Mouse (Mus musculus): ENCODE results near the gene Zfp444. TPM values are rescaled to one million over a fixed set of nuclear protein-coding genes. Genes with fewer than 3 reads are reported as not detected.

Zfp444 gene
- polyA plus RNA-seq, 1 experiment from 2014 or later: 43.5 TPM

- H3K27ac ChIP-seq (ENCODE audit: low read length): peak within 1 kb of the TSS; percentile 89
- no peaks in the 10 kb centered on the region for H3K27me3 ChIP-seq (ENCODE audit: control insufficient read depth, insufficient read depth, low read length)
- H3K4me1 ChIP-seq (ENCODE audit: control insufficient read depth, insufficient read depth, low read length): peaks cover 17% of the 10 kb centered on the region
- peak; percentile 97 for ATAC-seq (ENCODE audit: insufficient number of reproducible peaks, insufficient read depth, low FRiP score, low read depth)
- peak within 1 kb of the TSS; percentile 76 for H3K4me2 ChIP-seq (replicated peaks; ENCODE audit: low read depth, low read length)
- H3K4me3 ChIP-seq (ENCODE audit: low read depth, low read length): peak within 1 kb of the TSS; percentile 80
- H3K9me3 ChIP-seq (ENCODE audit: control insufficient read depth, low read depth, low read length): no peaks in the 10 kb centered on the region
- H3K9ac ChIP-seq (replicated peaks; ENCODE audit: low read depth, low read length): peak within 1 kb of the TSS; percentile 84
- WGBS: under 1% methylated on average over 51 of the region's 54 CpGs
- no peaks in the 10 kb centered on the region for H3K36me3 ChIP-seq (ENCODE audit: control insufficient read depth, insufficient read depth, low read length)
Measured at GRCm38 (mm10) chr7:6155901-6156411, 16.1 kb upstream of the Zfp444 start, which contains the start of gene Zfp787. Zfp787 (minus strand) TSS chr7:6155997.

GRCm38 (mm10) chr7:6156901-6157472 is 15.0 kb upstream of the Zfp444 start:
- Histone ChIP-seq H3K4me2 (replicated peaks; ENCODE audit: low read depth, low read length) (peak overlapping the region; percentile 51), H3K36me3 (ENCODE audit: control insufficient read depth, insufficient read depth, low read length) (no peaks in the 10 kb centered on the region), H3K9me3 (ENCODE audit: control insufficient read depth, low read depth, low read length) (no peaks in the 10 kb centered on the region), H3K4me1 (ENCODE audit: control insufficient read depth, insufficient read depth, low read length) (peaks cover 17% of the 10 kb centered on the region), H3K27me3 (ENCODE audit: control insufficient read depth, insufficient read depth, low read length) (no peaks in the 10 kb centered on the region), H3K4me3 (ENCODE audit: low read depth, low read length) (no peak overlapping the region; the same call in 1 of the 2 replicates), H3K9ac (replicated peaks; ENCODE audit: low read depth, low read length) (peak overlapping the region; percentile 84; the same call in 1 of the 2 replicates), H3K27ac (ENCODE audit: low read length) (no peak overlapping the region)
- ATAC-seq (ENCODE audit: insufficient number of reproducible peaks, insufficient read depth, low FRiP score, low read depth): no peak
- WGBS: 41% methylated on average over 9 of the region's 9 CpGs

DNA sequence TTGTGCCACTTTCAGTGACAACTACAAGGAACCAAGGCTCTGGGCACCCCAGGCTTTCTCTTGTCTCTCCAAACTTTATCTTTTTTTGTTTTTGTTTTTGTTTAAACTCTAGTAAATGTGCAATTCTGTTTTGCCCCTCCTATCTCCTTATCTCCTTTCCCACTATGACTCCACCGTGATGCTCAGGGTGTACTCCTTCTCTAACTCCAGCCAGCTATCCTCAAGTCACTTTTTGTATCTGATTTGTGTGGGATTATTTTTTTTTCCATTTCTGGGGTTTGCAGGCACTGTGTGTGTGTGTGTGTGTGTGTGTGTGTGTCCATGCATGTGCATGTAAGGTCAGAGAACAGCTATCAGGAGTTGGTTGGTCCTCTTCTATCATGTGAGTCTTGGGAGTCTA is 14.5 kb upstream of the Zfp444 start:
- 63% methylated on average over 1 of the region's 1 CpGs for WGBS
- no peak overlapping the region for H3K27ac ChIP-seq (ENCODE audit: low read length)
- no peak overlapping the region for H3K4me2 ChIP-seq (replicated peaks; ENCODE audit: low read depth, low read length)
- no peaks in the 10 kb centered on the region for H3K27me3 ChIP-seq (ENCODE audit: control insufficient read depth, insufficient read depth, low read length)
- H3K9ac ChIP-seq (replicated peaks; ENCODE audit: low read depth, low read length): no peak overlapping the region
- no peaks in the 10 kb centered on the region for H3K9me3 ChIP-seq (ENCODE audit: control insufficient read depth, low read depth, low read length)
- no peak overlapping the region for H3K4me3 ChIP-seq (ENCODE audit: low read depth, low read length)
- H3K4me1 ChIP-seq (ENCODE audit: control insufficient read depth, insufficient read depth, low read length): peaks cover 17% of the 10 kb centered on the region
- no peak for ATAC-seq (ENCODE audit: insufficient number of reproducible peaks, insufficient read depth, low FRiP score, low read depth)
- H3K36me3 ChIP-seq (ENCODE audit: control insufficient read depth, insufficient read depth, low read length): no peaks in the 10 kb centered on the region

- Histone ChIP-seq H3K4me2 (replicated peaks; ENCODE audit: low read depth, low read length) (no peak overlapping the region), H3K27me3 (ENCODE audit: control insufficient read depth, insufficient read depth, low read length) (no peaks in the 10 kb centered on the region), H3K27ac (ENCODE audit: low read length) (no peak overlapping the region), H3K36me3 (ENCODE audit: control insufficient read depth, insufficient read depth, low read length) (no peaks in the 10 kb centered on the region), H3K9ac (replicated peaks; ENCODE audit: low read depth, low read length) (no peak overlapping the region), H3K4me3 (ENCODE audit: low read depth, low read length) (no peak overlapping the region), H3K4me1 (ENCODE audit: control insufficient read depth, insufficient read depth, low read length) (peaks cover 11% of the 10 kb centered on the region), H3K9me3 (ENCODE audit: control insufficient read depth, low read depth, low read length) (no peaks in the 10 kb centered on the region)
- 84% methylated on average over 3 of the region's 3 CpGs for WGBS
- ATAC-seq (ENCODE audit: insufficient number of reproducible peaks, insufficient read depth, low FRiP score, low read depth): no peak
Measured at GRCm38 (mm10) chr7:6159604-6160003, 12.4 kb upstream of the Zfp444 start.

DNA sequence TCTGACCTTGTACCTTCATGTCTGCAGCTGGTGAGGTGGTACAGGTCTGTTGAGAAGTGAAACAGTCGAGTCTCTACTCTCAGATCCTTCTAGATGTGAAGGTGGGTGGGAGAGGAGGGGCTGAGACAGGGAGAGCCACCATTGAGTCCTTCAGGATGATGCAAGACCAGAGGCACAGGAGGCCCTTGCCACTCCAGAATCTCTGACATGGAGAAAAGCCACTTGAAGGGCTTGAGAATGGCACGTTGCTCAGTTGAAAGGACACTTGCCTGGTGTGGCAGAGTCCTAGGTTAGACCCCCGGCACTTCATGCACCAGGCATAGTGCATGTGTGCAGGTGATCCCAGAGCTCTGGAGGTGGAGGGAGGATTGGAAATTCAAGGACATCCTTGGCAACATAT is 10.5 kb upstream of the Zfp444 start:
- H3K4me2 ChIP-seq (replicated peaks; ENCODE audit: low read depth, low read length): no peak overlapping the region
- ATAC-seq (ENCODE audit: insufficient number of reproducible peaks, insufficient read depth, low FRiP score, low read depth): no peak
- H3K27ac ChIP-seq (ENCODE audit: low read length): no peak overlapping the region
- H3K9ac ChIP-seq (replicated peaks; ENCODE audit: low read depth, low read length): no peak overlapping the region
- 67% methylated on average over 3 of the region's 3 CpGs for WGBS
- H3K9me3 ChIP-seq (ENCODE audit: control insufficient read depth, low read depth, low read length): no peaks in the 10 kb centered on the region
- peaks cover 8% of the 10 kb centered on the region; the same call in 1 of the 2 replicates for H3K4me1 ChIP-seq (ENCODE audit: control insufficient read depth, insufficient read depth, low read length)
- H3K36me3 ChIP-seq (ENCODE audit: control insufficient read depth, insufficient read depth, low read length): no peaks in the 10 kb centered on the region
- no peaks in the 10 kb centered on the region for H3K27me3 ChIP-seq (ENCODE audit: control insufficient read depth, insufficient read depth, low read length)
- no peak overlapping the region for H3K4me3 ChIP-seq (ENCODE audit: low read depth, low read length)

DNA sequence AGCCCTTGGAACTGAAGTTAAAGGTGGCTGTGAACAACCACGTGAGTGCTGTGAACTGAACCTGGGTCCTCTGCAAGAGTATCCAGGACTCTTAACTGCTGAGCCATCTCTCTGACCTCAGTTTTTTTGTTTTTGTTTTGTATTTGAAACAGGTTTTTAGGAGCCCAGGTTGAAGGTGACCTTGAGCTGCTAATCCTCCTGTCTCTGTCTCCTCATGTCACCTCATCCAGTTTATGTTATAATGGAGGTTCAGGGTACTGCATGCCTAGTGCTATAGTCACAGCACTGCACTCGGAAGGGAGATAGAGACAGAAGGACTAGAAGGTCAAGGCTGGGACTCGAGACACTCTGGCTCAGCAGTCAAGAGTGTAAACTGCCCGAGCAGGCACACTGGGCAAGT is 9.9 kb upstream of the Zfp444 start:
- Histone ChIP-seq H3K27me3 (ENCODE audit: control insufficient read depth, insufficient read depth, low read length) (no peaks in the 10 kb centered on the region), H3K9ac (replicated peaks; ENCODE audit: low read depth, low read length) (no peak overlapping the region), H3K27ac (ENCODE audit: low read length) (no peak overlapping the region), H3K4me2 (replicated peaks; ENCODE audit: low read depth, low read length) (no peak overlapping the region), H3K36me3 (ENCODE audit: control insufficient read depth, insufficient read depth, low read length) (no peaks in the 10 kb centered on the region), H3K4me3 (ENCODE audit: low read depth, low read length) (no peak overlapping the region), H3K4me1 (ENCODE audit: control insufficient read depth, insufficient read depth, low read length) (peaks cover 2% of the 10 kb centered on the region; the same call in 1 of the 2 replicates), H3K9me3 (ENCODE audit: control insufficient read depth, low read depth, low read length) (no peaks in the 10 kb centered on the region)
- 75% methylated on average over 4 of the region's 4 CpGs for WGBS
- ATAC-seq (ENCODE audit: insufficient number of reproducible peaks, insufficient read depth, low FRiP score, low read depth): no peak

DNA sequence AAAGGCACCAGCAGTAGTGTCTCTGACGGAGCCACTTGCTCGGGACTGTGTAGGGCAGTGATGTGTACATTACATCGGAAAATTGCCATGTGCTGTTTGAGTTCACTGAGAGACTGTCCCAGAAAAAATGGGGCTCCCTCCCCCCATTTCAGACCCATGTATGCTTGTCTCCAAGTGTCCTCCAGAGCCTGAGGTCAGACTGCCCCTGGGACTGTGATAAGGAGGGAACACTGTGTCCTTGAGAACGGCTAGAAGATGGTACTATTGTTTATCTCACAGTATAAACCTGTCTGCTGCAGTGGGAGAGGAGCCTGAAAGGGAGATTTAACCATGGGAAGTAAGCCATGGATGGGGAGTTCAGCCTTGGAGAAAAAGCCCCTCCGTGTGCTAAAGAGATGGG is 7.4 kb upstream of the Zfp444 start:
- no peak overlapping the region for H3K4me2 ChIP-seq (replicated peaks; ENCODE audit: low read depth, low read length)
- ATAC-seq (ENCODE audit: insufficient number of reproducible peaks, insufficient read depth, low FRiP score, low read depth): no peak
- H3K4me1 ChIP-seq (ENCODE audit: control insufficient read depth, insufficient read depth, low read length): no peaks in the 10 kb centered on the region
- no peak overlapping the region for H3K4me3 ChIP-seq (ENCODE audit: low read depth, low read length)
- H3K9me3 ChIP-seq (ENCODE audit: control insufficient read depth, low read depth, low read length): no peaks in the 10 kb centered on the region
- H3K36me3 ChIP-seq (ENCODE audit: control insufficient read depth, insufficient read depth, low read length): no peaks in the 10 kb centered on the region
- 37% methylated on average over 5 of the region's 5 CpGs for WGBS
- no peak overlapping the region for H3K9ac ChIP-seq (replicated peaks; ENCODE audit: low read depth, low read length)
- no peak overlapping the region for H3K27ac ChIP-seq (ENCODE audit: low read length)
- no peaks in the 10 kb centered on the region for H3K27me3 ChIP-seq (ENCODE audit: control insufficient read depth, insufficient read depth, low read length)

- Histone ChIP-seq H3K9me3 (ENCODE audit: control insufficient read depth, low read depth, low read length) (no peaks in the 10 kb centered on the region), H3K4me2 (replicated peaks; ENCODE audit: low read depth, low read length) (no peak overlapping the region), H3K9ac (replicated peaks; ENCODE audit: low read depth, low read length) (no peak overlapping the region), H3K36me3 (ENCODE audit: control insufficient read depth, insufficient read depth, low read length) (no peaks in the 10 kb centered on the region), H3K27me3 (ENCODE audit: control insufficient read depth, insufficient read depth, low read length) (no peaks in the 10 kb centered on the region), H3K4me3 (ENCODE audit: low read depth, low read length) (no peak overlapping the region), H3K4me1 (ENCODE audit: control insufficient read depth, insufficient read depth, low read length) (peaks cover 7% of the 10 kb centered on the region; the same call in 1 of the 2 replicates), H3K27ac (ENCODE audit: low read length) (0 out of 2 replicates have a peak overlapping the region, but pooled peaks have one; percentile 16)
- WGBS: 74% methylated on average over 3 of the region's 3 CpGs
- ATAC-seq (ENCODE audit: insufficient number of reproducible peaks, insufficient read depth, low FRiP score, low read depth): no peak; the same call in 1 of the 2 replicates
Measured at GRCm38 (mm10) chr7:6169403-6169802, 2.6 kb upstream of the Zfp444 start.

Data from stomach, embryonic 14.5 days (tissue).